Comparison of ENCODE assay signal across 27 mouse cellular contexts in genomic region chr3:137029546-137029945, GRCm38 (mm10).
DNase-seq lines count a peak whose midpoint lies in the region; ATAC-seq and TF ChIP-seq lines count a peak whose summit lies in the region.
"Had no signal": no experiment of that assay in that cellular context is flagged by ENCODE, and none has a peak within 500 bp of the region (broad histone marks: within the 10 kb centered on the region; RNA-seq: fewer than 3 reads in every experiment).

No protein-coding gene starts in this region.

- no peaks in the 10 kb centered on the region for H3K9me3 ChIP-seq in embryonic facial prominence, embryonic 14.5 days (ENCODE audit: control insufficient read depth, low read length)
- H3K9me3 ChIP-seq in embryonic facial prominence, embryonic 10.5 days = no peaks in the 10 kb centered on the region
- H3K9me3 ChIP-seq in forebrain, embryonic 14.5 days (replicated peaks; ENCODE audit: control insufficient read depth, low read length) = no peaks in the 10 kb centered on the region
- no peaks in the 10 kb centered on the region for H3K9me3 ChIP-seq in forebrain, embryonic 15.5 days
- H3K9me3 ChIP-seq: embryonic facial prominence, embryonic 12.5 days; embryonic facial prominence, embryonic 15.5 days; forebrain, embryonic 10.5 days; G1E had no signal

- no peak overlapping the region for H3K9ac ChIP-seq in embryonic facial prominence, embryonic 14.5 days (ENCODE audit: low read depth, low read length)
- H3K9ac ChIP-seq in forebrain, embryonic 14.5 days (ENCODE audit: low read length) = no peak overlapping the region
- no peak overlapping the region for H3K9ac ChIP-seq in forebrain, embryonic 15.5 days (replicated peaks)
- H3K9ac ChIP-seq: embryonic facial prominence, embryonic 12.5 days; embryonic facial prominence, embryonic 15.5 days had no signal

- H3K4me3 ChIP-seq in embryonic facial prominence, embryonic 14.5 days (ENCODE audit: low read depth, low read length) = no peak overlapping the region
- H3K4me3 ChIP-seq in embryonic facial prominence, embryonic 10.5 days = no peak overlapping the region
- no peak overlapping the region for H3K4me3 ChIP-seq in forebrain, embryonic 14.5 days (ENCODE audit: low read depth, low read length)
- no peak overlapping the region for H3K4me3 ChIP-seq in forebrain, embryonic 15.5 days
- H3K4me3 ChIP-seq in gastrocnemius, adult 2 months = no peak overlapping the region
- H3K4me3 ChIP-seq: embryonic facial prominence, embryonic 12.5 days; embryonic facial prominence, embryonic 15.5 days; erythroblast, embryonic 14.5 days; forebrain, embryonic 10.5 days had no signal

- ATAC-seq in embryonic facial prominence, embryonic 14.5 days (ENCODE audit: low read depth) = no peak
- peak; percentile 48; the same call in 1 of the 2 replicates for ATAC-seq in forebrain, embryonic 14.5 days
- ATAC-seq in forebrain, embryonic 15.5 days (replicated peaks) = no peak
- ATAC-seq: activated CD4-positive, CD25-positive, alpha-beta regulatory T cell, adult 4 months; CD4-positive, CD25-positive, alpha-beta regulatory T cell, adult 4 months; Patski had no signal

- no peak overlapping the region for H3K4me2 ChIP-seq in embryonic facial prominence, embryonic 14.5 days (ENCODE audit: low read depth, low read length)
- H3K4me2 ChIP-seq in forebrain, embryonic 14.5 days (ENCODE audit: low read length) = no peak overlapping the region
- no peak overlapping the region for H3K4me2 ChIP-seq in forebrain, embryonic 15.5 days (replicated peaks)
- H3K4me2 ChIP-seq: embryonic facial prominence, embryonic 12.5 days; embryonic facial prominence, embryonic 15.5 days had no signal

- 60% methylated on average over 2 of the region's 2 CpGs for WGBS in embryonic facial prominence, embryonic 14.5 days
- 77% methylated on average over 2 of the region's 2 CpGs for WGBS in embryonic facial prominence, embryonic 10.5 days
- WGBS in forebrain, embryonic 14.5 days = 10% methylated on average over 2 of the region's 2 CpGs
- WGBS in forebrain, embryonic 15.5 days = 12% methylated on average over 2 of the region's 2 CpGs

- H3K27me3 ChIP-seq in embryonic facial prominence, embryonic 14.5 days (replicated peaks; ENCODE audit: control insufficient read depth, insufficient read depth, low read length) = no peaks in the 10 kb centered on the region
- no peaks in the 10 kb centered on the region for H3K27me3 ChIP-seq in embryonic facial prominence, embryonic 10.5 days (replicated peaks; ENCODE audit: low read depth, poor library complexity, severe bottlenecking)
- no peaks in the 10 kb centered on the region for H3K27me3 ChIP-seq in forebrain, embryonic 14.5 days (replicated peaks; ENCODE audit: control insufficient read depth, insufficient read depth, low read length)
- no peaks in the 10 kb centered on the region for H3K27me3 ChIP-seq in forebrain, embryonic 15.5 days
- H3K27me3 ChIP-seq: CH12.LX; embryonic facial prominence, embryonic 12.5 days; embryonic facial prominence, embryonic 15.5 days had no signal

- TF ChIP-seq CTCF in brain, embryonic 14.5 days (IDR thresholded peaks at IDR 0.05; ENCODE audit: borderline replicate concordance, extremely low read depth, insufficient read depth, insufficient read length) = no peak
- no peak for TF ChIP-seq CTCF in gastrocnemius, adult 2 months (IDR thresholded peaks at IDR 0.05)

- peak; percentile 6 for DNase-seq in embryonic facial prominence, embryonic 14.5 days (ENCODE audit: low spot score)
- DNase-seq in embryonic facial prominence, embryonic 10.5 days (ENCODE audit: low spot score) = no peak
- DNase-seq in forebrain, embryonic 14.5 days (ENCODE audit: low spot score) = peak; percentile 45
- peak; percentile 51 for DNase-seq in brain, embryonic 14.5 days (ENCODE audit: low read depth)
- DNase-seq in retina, postnatal 1 day = peak; percentile 73
- DNase-seq in gastrocnemius, adult 2 months = no peak
- DNase-seq: adrenal gland, adult 8-10 months; adrenal gland, postnatal 14 days; adrenal gland, postnatal 36 days; B cell, adult 2 months; cerebellum, adult 11 months; cerebellum, adult 18-20 months; cerebellum, adult 8-10 months; cerebellum, adult 9-11 months; cerebellum, postnatal 14 days; cerebellum, postnatal 36 days; embryo, embryonic 11 days had no signal

- H3K27ac ChIP-seq in embryonic facial prominence, embryonic 14.5 days (replicated peaks; ENCODE audit: low read depth, low read length) = no peak overlapping the region
- H3K27ac ChIP-seq in embryonic facial prominence, embryonic 10.5 days (replicated peaks) = no peak overlapping the region
- H3K27ac ChIP-seq in forebrain, embryonic 14.5 days (ENCODE audit: low read depth, low read length) = no peak overlapping the region
- no peak overlapping the region for H3K27ac ChIP-seq in forebrain, embryonic 15.5 days (replicated peaks)
- no peak overlapping the region for H3K27ac ChIP-seq in gastrocnemius, adult 2 months
- H3K27ac ChIP-seq: embryonic facial prominence, embryonic 12.5 days; embryonic facial prominence, embryonic 15.5 days; forebrain, embryonic 10.5 days had no signal

- no peaks in the 10 kb centered on the region for H3K4me1 ChIP-seq in embryonic facial prominence, embryonic 14.5 days (ENCODE audit: control insufficient read depth, insufficient read depth, low read length)
- H3K4me1 ChIP-seq in embryonic facial prominence, embryonic 10.5 days = no peaks in the 10 kb centered on the region
- no peaks in the 10 kb centered on the region for H3K4me1 ChIP-seq in forebrain, embryonic 14.5 days (ENCODE audit: control insufficient read depth, insufficient read depth, low read length)
- H3K4me1 ChIP-seq in forebrain, embryonic 15.5 days = peaks cover 3% of the 10 kb centered on the region; the same call in 1 of the 2 replicates
- H3K4me1 ChIP-seq: embryonic facial prominence, embryonic 12.5 days; embryonic facial prominence, embryonic 15.5 days had no signal

- H3K36me3 ChIP-seq in embryonic facial prominence, embryonic 14.5 days (ENCODE audit: control insufficient read depth, insufficient read depth, low read length) = no peaks in the 10 kb centered on the region
- no peaks in the 10 kb centered on the region for H3K36me3 ChIP-seq in embryonic facial prominence, embryonic 10.5 days (replicated peaks)
- H3K36me3 ChIP-seq in forebrain, embryonic 14.5 days (ENCODE audit: control insufficient read depth, insufficient read depth, low read length) = no peaks in the 10 kb centered on the region
- no peaks in the 10 kb centered on the region for H3K36me3 ChIP-seq in forebrain, embryonic 15.5 days
- H3K36me3 ChIP-seq: embryonic facial prominence, embryonic 12.5 days; embryonic facial prominence, embryonic 15.5 days; forebrain, embryonic 10.5 days; G1E had no signal

- intact Hi-C loops in gastrocnemius, adult 2 months (cut with DNase I) = no loop called here

- TF ChIP-seq POLR2A in brain, embryonic 14.5 days (IDR thresholded peaks at IDR 0.05; ENCODE audit: borderline replicate concordance, extremely low read depth, insufficient read depth, insufficient read length, poor library complexity, severe bottlenecking) = no peak

Comparison
In these comparisons a context has a peak if more than half of its experiments do, and no peak if none do; other contexts are left out.
1. DNase-seq: peak in embryonic facial prominence, embryonic 14.5 days (single experiment), forebrain, embryonic 14.5 days (single experiment), brain, embryonic 14.5 days (single experiment) and retina, postnatal 1 day (single experiment); none in embryonic facial prominence, embryonic 10.5 days (single experiment) and gastrocnemius, adult 2 months (single experiment).